Mouse (Mus musculus) G1E (cell line): ENCODE measurements around the gene Olfr286. TPM values are rescaled to one million over a fixed set of nuclear protein-coding genes. Genes with fewer than 3 reads are reported as not detected.

Source experiments
- ATAC-seq: 2 replicates; pipeline ENCODE4 v1.8.0; 2016; ENCODE audit warnings: mild to moderate bottlenecking; ENCODE audit not compliant: insufficient number of reproducible peaks, poor library complexity, low FRiP score, severe bottlenecking; ENCODE audit errors: extremely low read depth
- DNase-seq: peaks from one replicate; pipeline ENCODE4 v3.0.0; 2012; ENCODE audit warnings: low spot score
- H3K27me3 ChIP-seq: 2 replicates; pipeline ENCODE4 v1.6.1; 2012; ENCODE audit warnings: mild to moderate bottlenecking, low read length, inconsistent platforms; ENCODE audit not compliant: insufficient read depth
- H3K36me3 ChIP-seq: replicated peaks from 2 replicates; pipeline ENCODE3; 2012; ENCODE audit warnings: mild to moderate bottlenecking, inconsistent platforms
- H3K4me1 ChIP-seq: 2 replicates; pipeline ENCODE4 v1.6.1; 2012; ENCODE audit warnings: low read depth, low read length, inconsistent platforms, mixed read lengths; ENCODE audit not compliant: insufficient read depth
- H3K4me3 ChIP-seq: 2 replicates; pipeline ENCODE4 v1.5.1; 2012; ENCODE audit warnings: low read depth, mild to moderate bottlenecking, inconsistent platforms, low read length, moderate library complexity, mixed read lengths
- H3K9me3 ChIP-seq: replicated peaks from 2 replicates; pipeline ENCODE4 v1.6.1; 2012; ENCODE audit warnings: inconsistent platforms
- CTCF ChIP-seq: IDR thresholded peaks from 2 replicates; pipeline ENCODE4 v1.5.1; 2012; ENCODE audit warnings: low read depth, low read length, inconsistent platforms, mixed read lengths
- GATA1 ChIP-seq: IDR thresholded peaks from 2 replicates; pipeline ENCODE4 v1.6.1; 2012; ENCODE audit warnings: borderline replicate concordance, low read length, inconsistent platforms, mixed read lengths
- GATA2 ChIP-seq: IDR thresholded peaks from 2 replicates; pipeline ENCODE4 v1.6.1; 2012; ENCODE audit warnings: low read depth, low read length, inconsistent platforms, borderline replicate concordance
- POLR2AphosphoS5 ChIP-seq: IDR thresholded peaks from 2 replicates; pipeline ENCODE4 v1.6.1; 2012; ENCODE audit warnings: low read depth, low read length, inconsistent platforms; ENCODE audit not compliant: insufficient replicate concordance
- TAL1 ChIP-seq: conservative IDR thresholded peaks from 2 replicates; pipeline ENCODE4 v1.6.1; 2012; ENCODE audit warnings: low read depth, low read length, inconsistent platforms, mixed read lengths
- polyA plus RNA-seq: library from polyadenylated mRNA; stranded (reverse); fragments of >175 nt; gene quantifications from 2 replicates; pipeline ENCODE4 v1.2.3, GENCODE M21; 2012
- total RNA-seq, 2 experiments: library from RNA; stranded (forward) in 1 of 2; stranded (reverse) in 1 of 2; fragments of 200-1000 nt in 1 of 2; fragments of >200 nt in 1 of 2; fragmentation: Nextera tagmentation in 1 of 2; gene quantifications; 2 replicates each; pipeline ENCODE4 v1.2.3; 2014 to 2017

Olfr286 gene
- total RNA-seq (2014; fragmentation: Nextera tagmentation) (not detected in 2 replicates), total RNA-seq (2017) (0.11 and 0.12 TPM in 2 replicates), polyA plus RNA-seq (not detected in 2 replicates)

- DNase-seq = no peak
- ATAC-seq = no peak
- no peak for TF ChIP-seq TAL1
- TF ChIP-seq GATA2 = no peak
- no peak for TF ChIP-seq POLR2AphosphoS5
- TF ChIP-seq CTCF = no peak
- no peak for TF ChIP-seq GATA1
- H3K4me3 ChIP-seq = no peak within 1 kb of the TSS
- H3K4me1 ChIP-seq = no peaks in the 10 kb centered on the region
- no peaks in the 10 kb centered on the region for H3K27me3 ChIP-seq
- H3K9me3 ChIP-seq = no peaks in the 10 kb centered on the region
- no peaks in the 10 kb centered on the region for H3K36me3 ChIP-seq
Measured at GRCm38 (mm10) chr15:98234350-98234749, at the start of gene Olfr286. Gene Olfr286, minus strand, starts transcription at chr15:98234450.

DNA sequence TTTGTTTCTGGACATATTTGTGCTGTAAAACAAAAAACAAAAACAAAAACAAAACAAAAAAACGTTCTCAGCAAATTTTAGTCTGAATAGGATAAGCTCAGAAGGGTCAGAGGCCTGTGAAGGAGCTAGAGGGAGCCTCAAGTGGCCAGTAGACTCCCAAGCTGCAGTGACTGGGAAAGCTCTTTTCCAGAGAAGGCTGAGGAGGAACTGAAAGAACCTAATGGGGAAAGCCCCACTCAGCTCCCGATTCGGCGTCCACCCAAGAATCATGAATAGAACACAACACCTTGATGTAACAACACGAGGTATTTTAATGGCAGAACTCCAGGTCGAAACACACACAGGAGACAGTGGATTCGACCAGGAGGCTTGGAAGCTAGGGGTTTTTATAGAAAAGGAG lies 23.5 kb upstream of the Olfr286 start:
- peaks cover 4% of the 10 kb centered on the region; the same call in 1 of the 2 replicates for H3K4me1 ChIP-seq
- H3K36me3 ChIP-seq = peaks cover 2% of the 10 kb centered on the region
- H3K9me3 ChIP-seq = no peaks in the 10 kb centered on the region
- TF ChIP-seq TAL1 (no peak), POLR2AphosphoS5 (no peak), GATA2 (no peak), GATA1 (no peak), CTCF (no peak)
- DNase-seq (no peak), ATAC-seq (no peak)
- H3K27me3 ChIP-seq = no peaks in the 10 kb centered on the region; the same call in 1 of the 2 replicates
- H3K4me3 ChIP-seq = no peak overlapping the region

DNA sequence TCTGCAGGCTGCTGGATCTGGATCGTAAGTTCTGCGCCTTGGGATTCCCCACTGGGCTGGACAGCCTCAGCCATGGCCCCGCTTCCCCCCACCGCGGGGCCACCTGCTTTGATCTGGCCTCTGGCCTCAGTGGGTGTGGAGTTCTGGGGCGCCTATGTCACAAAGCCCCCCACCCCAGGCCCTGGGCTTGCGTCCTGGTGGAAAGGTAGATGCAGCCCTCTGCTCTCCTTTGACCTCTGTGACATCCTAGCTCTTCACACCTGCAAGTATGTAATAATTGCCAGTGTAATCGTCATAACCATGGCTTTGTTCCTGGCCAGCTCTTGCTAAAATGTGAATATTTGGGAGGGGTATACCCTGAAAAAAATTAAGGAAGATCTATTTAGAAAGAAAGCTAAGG lies 22.9 kb upstream of the Olfr286 start, which contains the start of gene H1fnt:
H1fnt (minus strand) TSS at position 101 of the 400 bp plus-strand sequence.
- ATAC-seq = no peak
- no peaks in the 10 kb centered on the region; the same call in 1 of the 2 replicates for H3K27me3 ChIP-seq
- DNase-seq = no peak
- H3K4me1 ChIP-seq = peaks cover 4% of the 10 kb centered on the region; the same call in 1 of the 2 replicates
- TF ChIP-seq GATA1 (no peak), GATA2 (no peak), POLR2AphosphoS5 (no peak)
- no peaks in the 10 kb centered on the region for H3K9me3 ChIP-seq
- no peak within 1 kb of the TSS for H3K4me3 ChIP-seq
- H3K36me3 ChIP-seq = peaks cover 2% of the 10 kb centered on the region

DNA sequence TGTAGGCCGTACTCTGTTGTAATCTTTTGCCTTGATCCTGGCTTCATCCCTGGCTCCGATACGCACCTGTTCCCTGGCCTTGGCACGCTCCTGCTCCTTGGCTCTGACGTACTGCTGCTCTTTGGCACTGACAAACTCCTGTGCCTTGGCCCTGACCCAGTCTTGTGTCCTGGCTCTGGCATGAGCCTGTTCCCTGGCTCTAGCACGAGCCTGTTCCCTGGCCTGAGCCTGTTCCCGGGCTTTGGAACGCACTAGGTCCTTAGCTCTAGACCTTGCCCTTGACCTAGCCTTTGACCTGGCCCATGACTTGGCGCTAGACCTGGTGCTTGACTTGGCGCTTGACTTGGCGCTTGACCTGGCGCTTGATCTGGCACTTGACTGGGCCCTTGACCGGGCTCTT lies 22.0 kb upstream of the Olfr286 start:
- DNase-seq (no peak), ATAC-seq (no peak)
- Histone ChIP-seq H3K4me3 (no peak overlapping the region), H3K4me1 (peaks cover 4% of the 10 kb centered on the region; the same call in 1 of the 2 replicates), H3K27me3 (no peaks in the 10 kb centered on the region; the same call in 1 of the 2 replicates), H3K36me3 (peaks cover 2% of the 10 kb centered on the region), H3K9me3 (no peaks in the 10 kb centered on the region)
- TF ChIP-seq GATA2 = no peak
- no peak for TF ChIP-seq POLR2AphosphoS5
- no peak for TF ChIP-seq TAL1
- no peak for TF ChIP-seq GATA1
- TF ChIP-seq CTCF = no peak

- Histone ChIP-seq H3K9me3 (no peaks in the 10 kb centered on the region), H3K36me3 (no peaks in the 10 kb centered on the region), H3K4me3 (no peak overlapping the region), H3K4me1 (no peaks in the 10 kb centered on the region), H3K27me3 (no peaks in the 10 kb centered on the region)
- DNase-seq (no peak), ATAC-seq (no peak)
- TF ChIP-seq GATA1 = no peak
- TF ChIP-seq CTCF = no peak
- no peak for TF ChIP-seq GATA2
- no peak for TF ChIP-seq TAL1
- TF ChIP-seq POLR2AphosphoS5 = no peak
Measured at GRCm38 (mm10) chr15:98235442-98235841, 1.2 kb upstream of the Olfr286 start.

- no peak for DNase-seq
- peaks cover 2% of the 10 kb centered on the region; the same call in 1 of the 2 replicates for H3K9me3 ChIP-seq
- no peaks in the 10 kb centered on the region for H3K36me3 ChIP-seq
- no peaks in the 10 kb centered on the region for H3K27me3 ChIP-seq
- H3K4me1 ChIP-seq = no peaks in the 10 kb centered on the region
- no peak for ATAC-seq
- no peak overlapping the region for H3K4me3 ChIP-seq
- TF ChIP-seq POLR2AphosphoS5 (no peak), CTCF (no peak), GATA1 (no peak)
Measured at GRCm38 (mm10) chr15:98226096-98226495, 8.2 kb downstream of the Olfr286 start.
